Mouse (Mus musculus): Measurements from ENCODE around the gene Klf3. TPM values are rescaled to one million over a fixed set of nuclear protein-coding genes. Genes with fewer than 3 reads are reported as not detected.

Gene Klf3
- total RNA-seq, 2 experiments from 2014 or later: 28.4 to 35.8 TPM

DNA sequence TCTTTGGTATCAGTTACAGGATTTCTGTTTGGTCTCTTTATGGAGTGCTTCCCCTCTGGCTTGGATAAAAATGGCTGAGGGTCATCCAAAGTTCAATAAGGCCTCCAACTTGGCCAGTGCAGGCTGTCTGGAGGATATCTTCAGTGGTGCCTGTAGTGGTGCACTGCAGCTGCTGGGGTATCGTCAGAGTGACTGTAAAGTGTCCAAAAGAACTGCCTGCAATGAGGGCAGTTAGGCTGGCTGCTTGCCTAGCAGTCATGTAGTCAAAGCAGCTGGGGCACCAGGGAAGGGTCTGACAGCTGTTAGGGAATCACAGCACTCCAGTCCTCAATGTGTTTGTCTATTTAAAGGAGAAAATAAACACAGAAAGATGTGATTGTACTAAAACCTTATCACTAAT lies 36.9 kb downstream of the Klf3 start:
- DNase-seq (ENCODE audit: extremely low spot score in 1 of 2, low spot score in 2 of 2): no peak
- TF ChIP-seq CTCF (IDR thresholded peaks at IDR 0.05): no peak
- intact Hi-C loops (cut with DNase I): no loop called here
- Histone ChIP-seq H3K4me3 (no peak overlapping the region), H3K27ac (no peak overlapping the region)

DNA sequence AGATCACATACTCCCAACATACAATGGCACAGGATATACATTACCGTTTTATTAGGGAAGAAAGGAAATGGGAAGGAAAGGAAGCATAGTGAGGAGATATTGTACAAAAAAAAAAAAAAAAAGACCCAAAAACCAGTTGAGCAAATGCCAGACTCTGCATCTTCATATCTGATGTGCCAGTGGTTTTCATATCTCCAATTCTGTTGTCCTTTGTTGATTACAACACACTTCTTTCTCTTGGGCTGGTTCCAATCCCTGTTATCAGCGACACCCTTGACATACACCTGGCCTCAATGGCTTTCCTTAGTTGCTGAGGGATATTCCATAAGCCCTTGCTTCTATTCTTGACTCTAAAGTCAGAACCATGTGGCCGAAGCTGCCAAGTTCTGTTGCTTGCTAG lies 41.4 kb downstream of the Klf3 start:
- Histone ChIP-seq H3K4me3 (no peak overlapping the region), H3K27ac (no peak overlapping the region)
- no peak for DNase-seq (ENCODE audit: extremely low spot score in 1 of 2, low spot score in 2 of 2)
- intact Hi-C loops (cut with DNase I): no loop called here
- TF ChIP-seq CTCF (IDR thresholded peaks at IDR 0.05): no peak

GRCm38 (mm10) chr5:64847305-64847704 lies 44.1 kb downstream of the Klf3 start:
- TF ChIP-seq CTCF (IDR thresholded peaks at IDR 0.05): no peak

DNA sequence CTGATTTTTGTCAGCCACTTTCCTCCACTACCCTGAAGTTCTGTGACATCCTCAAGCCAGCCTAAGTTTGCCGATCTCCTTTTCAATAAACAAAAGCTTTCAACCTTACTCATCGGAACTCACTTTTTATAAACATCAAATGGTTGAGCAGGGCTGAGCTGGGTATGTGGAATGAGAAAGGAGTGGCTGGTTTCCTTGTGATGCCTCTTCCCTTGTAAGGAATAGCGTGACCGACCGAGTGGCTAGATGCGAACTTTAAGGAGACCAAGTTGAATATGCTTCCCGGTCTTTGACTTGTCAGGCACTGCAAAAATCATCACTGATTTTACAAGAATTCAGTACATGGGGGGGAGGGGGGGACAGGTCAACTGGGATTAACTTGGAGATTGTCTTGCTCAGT lies 46.7 kb downstream of the Klf3 start:
- no peak for TF ChIP-seq CTCF (IDR thresholded peaks at IDR 0.05)
- no peak overlapping the region for H3K27ac ChIP-seq
- no peak overlapping the region for H3K4me3 ChIP-seq
- intact Hi-C loops (cut with DNase I): no loop called here
- DNase-seq (ENCODE audit: extremely low spot score in 1 of 2, low spot score in 2 of 2): no peak

More at GRCm38 (mm10) chr5:64847305-64847704, 44.1 kb downstream of the Klf3 start:
- intact Hi-C loops (cut with DNase I): no loop called here
- no peak for DNase-seq (ENCODE audit: extremely low spot score in 1 of 2, low spot score in 2 of 2)
- Histone ChIP-seq H3K27ac (no peak overlapping the region), H3K4me3 (no peak overlapping the region)

DNA sequence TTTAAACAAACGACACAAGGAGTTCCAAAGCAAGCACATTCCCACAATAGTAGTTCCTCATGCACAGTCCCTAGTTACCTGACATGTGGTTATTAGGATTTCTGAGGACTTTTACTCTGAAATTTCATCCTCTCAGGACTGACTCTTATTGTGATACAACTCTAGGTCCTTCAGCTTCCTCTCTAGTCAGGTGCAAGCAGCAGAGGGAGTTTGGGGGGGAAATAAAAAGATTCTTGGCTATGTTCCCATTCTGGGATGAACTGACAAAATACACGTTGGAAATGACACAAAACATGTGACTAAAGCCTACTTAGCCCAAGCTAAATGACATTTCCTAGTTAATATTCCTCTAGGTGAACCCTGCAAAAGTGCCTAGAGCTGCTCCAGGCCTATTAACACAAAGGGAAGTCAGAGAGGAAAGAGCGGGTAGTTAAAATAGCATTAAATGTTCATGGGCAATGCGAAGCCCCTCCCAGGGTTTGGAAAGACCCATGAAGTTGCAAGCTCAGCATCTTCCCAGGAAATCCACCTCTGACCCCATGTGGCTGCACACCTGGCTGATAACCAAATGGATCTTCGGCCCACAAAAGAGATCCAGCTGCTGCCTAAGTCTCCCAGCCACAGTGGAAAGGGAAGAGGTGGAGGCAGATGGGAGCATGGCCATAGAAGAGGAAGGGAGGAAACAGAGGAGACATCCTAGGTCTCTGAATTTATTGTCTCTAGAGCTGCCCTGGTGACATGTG lies 49.6 kb downstream of the Klf3 start:
- no peak for TF ChIP-seq CTCF (IDR thresholded peaks at IDR 0.05)
- no peak overlapping the region for H3K27ac ChIP-seq
- intact Hi-C loops (cut with DNase I): no loop called here
- DNase-seq (ENCODE audit: extremely low spot score in 1 of 2, low spot score in 2 of 2): no peak
- no peak overlapping the region for H3K4me3 ChIP-seq

DNA sequence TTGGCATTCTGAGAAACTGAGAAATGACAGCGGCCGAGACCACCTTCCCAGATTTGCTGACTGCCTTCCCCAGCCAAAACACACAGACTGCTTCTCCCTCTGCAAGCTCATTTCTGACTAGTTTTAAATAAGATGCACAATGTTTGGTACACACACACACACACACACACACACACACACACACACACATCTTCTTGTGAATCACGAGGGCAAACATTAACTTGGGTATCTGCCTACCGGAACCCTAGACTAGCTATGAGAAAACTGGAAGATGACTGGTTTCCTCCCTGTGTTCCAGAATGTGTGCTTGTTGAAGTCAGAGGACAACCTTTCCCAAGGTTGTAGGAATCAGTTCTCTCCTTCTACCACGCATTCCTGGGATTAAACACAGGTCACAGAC lies 50.2 kb downstream of the Klf3 start:
- no peak overlapping the region for H3K27ac ChIP-seq
- intact Hi-C loops (cut with DNase I): no loop called here
- H3K4me3 ChIP-seq: no peak overlapping the region
- no peak for DNase-seq (ENCODE audit: extremely low spot score in 1 of 2, low spot score in 2 of 2)
- no peak for TF ChIP-seq CTCF (IDR thresholded peaks at IDR 0.05)

DNA sequence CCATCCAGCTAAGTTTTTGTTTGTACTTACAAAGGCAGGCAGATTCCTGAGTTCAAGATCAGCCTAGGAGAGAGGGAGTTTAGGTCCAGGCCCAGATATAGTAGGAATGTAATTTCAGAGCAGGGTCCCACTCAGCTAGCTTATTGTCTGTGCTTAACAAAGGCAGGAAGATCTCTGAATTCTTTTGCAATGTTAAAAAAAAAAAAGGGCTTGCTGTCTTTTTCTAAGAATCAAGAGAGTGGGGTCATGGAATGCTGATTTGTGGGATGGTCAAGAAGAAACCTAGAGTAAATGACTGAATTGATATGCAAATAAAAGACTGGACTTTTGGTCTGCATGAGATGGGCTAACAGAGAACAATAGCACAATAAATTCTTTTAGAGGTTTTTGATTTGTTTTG lies 52.0 kb downstream of the Klf3 start:
- no peak for DNase-seq (ENCODE audit: extremely low spot score in 1 of 2, low spot score in 2 of 2)
- Histone ChIP-seq H3K27ac (no peak overlapping the region), H3K4me3 (no peak overlapping the region)
- no peak for TF ChIP-seq CTCF (IDR thresholded peaks at IDR 0.05)
- intact Hi-C loops (cut with DNase I): no loop called here

DNA sequence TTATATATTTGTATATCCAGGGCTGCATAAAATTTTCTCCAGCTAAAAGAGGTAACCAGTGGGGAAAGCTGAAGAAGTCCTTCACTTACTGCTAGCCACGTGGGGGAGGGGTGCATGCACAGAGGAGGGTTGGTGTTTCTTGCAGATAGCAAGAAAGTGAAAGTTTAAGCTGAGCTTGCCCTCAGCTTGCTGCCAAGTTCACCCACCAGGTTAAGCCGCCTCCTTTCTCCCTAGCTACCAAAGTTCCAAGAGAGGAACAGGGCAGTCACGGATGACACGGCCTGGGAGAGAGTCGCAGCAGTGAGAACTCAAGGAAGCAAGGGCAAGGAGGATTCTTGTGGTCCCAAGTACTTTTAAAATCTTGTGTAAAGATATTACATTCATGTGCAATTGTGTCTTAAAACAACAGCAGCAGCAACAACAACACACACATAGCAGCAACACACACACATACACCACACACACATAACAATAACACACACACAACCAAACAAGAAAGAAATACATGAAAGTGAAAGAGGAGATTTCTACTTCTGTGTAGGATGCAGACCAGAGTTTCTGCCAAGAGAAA lies 57.8 kb downstream of the Klf3 start:
- no peak for DNase-seq (ENCODE audit: extremely low spot score in 1 of 2, low spot score in 2 of 2)
- Histone ChIP-seq H3K4me3 (no peak overlapping the region), H3K27ac (no peak overlapping the region)
- no peak for TF ChIP-seq CTCF (IDR thresholded peaks at IDR 0.05)
- intact Hi-C loops (cut with DNase I): loop anchor here (5.0 kb wide), 1 partner anchor 34 kb away; no protein-coding TSS in a partner anchor

DNA sequence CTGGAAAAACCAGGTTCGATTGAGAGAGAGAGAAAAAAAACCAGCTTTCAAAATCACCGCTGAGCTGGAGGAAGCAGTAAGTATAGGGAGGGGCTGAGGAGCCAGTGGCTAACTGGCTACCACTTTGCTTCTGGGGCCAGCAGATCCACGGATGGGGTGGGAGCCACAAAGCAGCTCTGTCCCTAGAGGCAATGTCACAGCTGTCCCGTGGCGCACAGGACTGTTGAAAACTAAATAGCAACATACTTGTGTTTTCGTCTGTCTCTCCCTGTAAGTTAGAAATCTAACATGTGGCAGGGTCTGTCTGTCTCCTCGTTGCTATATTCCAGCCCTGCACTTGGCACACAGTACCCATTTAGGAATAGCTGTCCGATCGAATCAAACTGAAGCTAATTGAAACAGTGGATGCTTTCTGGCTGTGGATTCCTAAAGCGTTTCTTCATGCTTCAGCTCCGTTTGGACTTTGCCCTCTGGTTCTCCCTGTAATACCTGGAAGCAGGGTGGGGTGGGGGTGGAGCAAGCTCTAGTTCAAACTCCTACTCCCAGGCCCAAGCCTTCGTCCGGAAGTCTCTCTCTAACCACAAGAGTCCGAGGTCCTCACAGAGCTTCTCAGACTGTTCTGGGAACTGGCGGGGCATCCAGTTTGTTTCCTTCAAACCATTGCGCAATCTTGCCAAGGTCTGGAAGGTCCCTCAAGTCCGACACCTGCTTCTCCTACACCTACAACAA lies 58.4 kb downstream of the Klf3 start:
- Histone ChIP-seq H3K4me3 (no peak overlapping the region; the same call in 1 of the 2 replicates), H3K27ac (no peak overlapping the region)
- intact Hi-C loops (cut with DNase I): loop anchor here (5.0 kb wide), 1 partner anchor 34 kb away; no protein-coding TSS in a partner anchor
- no peak for DNase-seq (ENCODE audit: extremely low spot score in 1 of 2, low spot score in 2 of 2)
- no peak for TF ChIP-seq CTCF (IDR thresholded peaks at IDR 0.05)

DNA sequence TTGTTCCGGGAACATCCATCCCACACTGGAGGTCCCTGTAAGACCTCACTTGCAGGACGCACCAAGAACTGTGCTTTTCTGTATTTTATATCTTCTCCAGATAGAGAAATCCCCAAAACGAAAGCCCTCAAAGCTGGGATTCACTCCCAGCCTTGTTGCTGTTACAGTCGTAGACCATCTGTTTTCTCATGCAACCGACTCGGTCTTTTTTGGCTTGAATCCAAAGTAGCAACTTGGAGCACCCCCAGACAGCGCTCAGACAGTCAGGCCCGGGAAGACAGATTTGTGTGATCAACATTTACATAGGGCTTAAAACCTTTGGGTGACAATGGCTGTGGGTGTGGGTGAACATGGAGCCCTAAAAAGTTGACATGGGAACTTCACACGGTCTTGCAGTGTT lies 59.1 kb downstream of the Klf3 start:
- H3K4me3 ChIP-seq: no peak overlapping the region
- TF ChIP-seq CTCF (IDR thresholded peaks at IDR 0.05): no peak
- no peak overlapping the region for H3K27ac ChIP-seq
- DNase-seq (ENCODE audit: extremely low spot score in 1 of 2, low spot score in 2 of 2): no peak
- intact Hi-C loops (cut with DNase I): loop anchor here (5.0 kb wide), 1 partner anchor 35 kb away; no protein-coding TSS in a partner anchor

DNA sequence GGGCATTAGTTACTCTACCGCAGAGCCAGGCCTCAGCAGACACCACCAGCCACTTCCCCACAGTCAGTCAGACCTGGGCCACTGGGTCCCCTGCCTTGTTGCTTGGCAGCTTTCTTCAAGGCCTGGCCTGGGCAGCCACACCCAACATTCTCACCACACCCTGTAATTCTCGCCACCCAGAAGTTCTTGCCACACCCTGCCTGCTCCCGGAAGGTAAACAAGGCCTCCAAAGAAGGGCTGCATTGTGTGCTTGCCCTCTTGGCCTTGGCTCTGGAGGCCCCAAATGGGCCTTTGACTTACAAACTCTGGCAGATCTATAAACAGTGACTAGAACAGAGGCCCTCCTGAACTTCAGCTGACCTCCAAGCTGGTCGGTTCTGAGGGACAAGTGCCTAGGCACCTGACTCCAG lies 61.5 kb downstream of the Klf3 start:
- no peak overlapping the region for H3K4me3 ChIP-seq
- no peak for TF ChIP-seq CTCF (IDR thresholded peaks at IDR 0.05)
- H3K27ac ChIP-seq: no peak overlapping the region
- DNase-seq (ENCODE audit: extremely low spot score in 1 of 2, low spot score in 2 of 2): no peak
- intact Hi-C loops (cut with DNase I): loop anchor here (2.0 to 5.0 kb wide), 2 partner anchors 37 to 52 kb away; no protein-coding TSS in a partner anchor

All from left cerebral cortex, adult 2 months (tissue).